Mouse (Mus musculus): Measurements from ENCODE around the gene Meis2. TPM values are rescaled to one million over a fixed set of nuclear protein-coding genes. Genes with fewer than 3 reads are reported as not detected.

Meis2 gene
- polyA plus RNA-seq, 1 experiment: not detected

DNA sequence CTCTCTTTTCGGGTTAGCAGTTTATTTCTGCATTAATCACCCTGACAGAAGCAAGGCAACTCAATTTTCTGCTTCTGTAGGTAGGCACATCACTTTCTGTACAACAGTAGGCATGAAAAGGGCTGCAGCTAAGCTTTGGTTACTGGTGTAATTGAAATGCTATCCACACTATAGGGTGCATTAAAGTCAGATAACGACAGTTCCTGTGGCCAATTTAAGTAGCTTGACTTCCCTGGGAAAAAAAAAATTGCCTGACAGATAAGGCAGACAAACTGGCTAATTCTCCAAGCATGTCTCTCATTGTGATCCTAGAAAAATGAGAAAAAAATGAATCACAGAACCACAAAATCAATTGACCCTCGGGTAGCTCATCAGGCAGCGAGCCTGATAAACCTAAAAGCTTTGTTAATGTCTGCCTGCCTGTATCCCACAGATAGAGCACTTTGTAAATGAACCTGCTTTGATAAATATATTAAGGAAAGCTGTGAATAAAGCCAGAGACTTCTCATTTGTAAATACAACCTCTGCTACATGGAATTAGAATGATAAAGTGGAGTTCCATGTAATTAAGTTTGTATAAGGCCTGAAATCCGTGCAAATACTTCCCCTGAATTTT, 145.2 kb downstream of the Meis2 start:
- Histone ChIP-seq H3K4me3 (ENCODE audit: insufficient read depth, low read length) (no peak overlapping the region), H3K27ac (ENCODE audit: insufficient read depth, low read depth, low read length) (no peak overlapping the region), H3K4me1 (ENCODE audit: control insufficient read depth, insufficient read depth, low read length) (no peaks in the 10 kb centered on the region)
- TF ChIP-seq POLR2A (IDR thresholded peaks at IDR 0.05; ENCODE audit: borderline replicate concordance, low read depth, low read length): no peak
- no peak for TF ChIP-seq CTCF (IDR thresholded peaks at IDR 0.05; ENCODE audit: low read depth, low read length)

DNA sequence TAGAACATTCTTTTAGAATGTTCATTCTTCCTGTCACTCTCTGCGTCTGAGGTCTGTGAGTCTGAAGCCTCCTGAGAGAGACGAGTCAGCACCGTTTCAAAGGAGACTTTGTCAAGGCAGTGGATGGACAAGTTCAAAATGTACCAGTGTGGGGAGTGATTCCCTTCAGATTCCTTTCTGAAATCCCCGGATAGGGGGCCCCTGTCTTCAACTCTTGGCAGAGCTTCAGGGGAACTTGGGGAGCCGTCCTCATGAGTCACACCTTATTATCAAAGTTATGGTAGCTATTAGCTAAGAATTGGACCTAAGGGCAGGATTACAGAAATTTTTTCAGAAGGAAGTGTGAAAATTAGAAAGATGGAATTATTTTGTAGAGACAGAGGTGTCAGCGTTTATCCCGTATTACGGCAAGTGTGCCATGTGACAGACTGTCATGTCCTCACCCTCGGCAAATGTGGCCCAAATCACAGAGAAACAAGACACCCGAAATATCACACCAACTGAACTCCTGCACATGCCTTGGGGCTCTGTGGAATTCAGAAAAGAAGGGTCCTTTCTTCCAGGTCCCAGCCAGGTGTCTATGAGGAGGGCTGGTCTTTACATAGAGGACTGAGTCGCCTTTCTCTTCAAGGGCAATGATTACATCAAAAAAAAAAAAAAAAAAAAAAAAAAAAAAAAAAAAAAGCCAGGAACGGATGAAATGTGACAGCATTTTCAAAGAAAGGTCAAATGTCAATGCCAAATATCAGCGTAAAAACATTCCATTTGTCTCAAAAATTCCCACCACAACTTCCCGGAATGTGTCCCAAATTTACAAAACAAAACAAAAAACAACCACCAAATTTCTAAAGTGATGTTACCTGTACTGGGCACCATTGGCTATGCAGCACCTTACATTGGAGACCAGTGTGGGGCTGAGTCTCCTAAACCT, 146.2 kb downstream of the Meis2 start:
- Histone ChIP-seq H3K4me1 (ENCODE audit: control insufficient read depth, insufficient read depth, low read length) (no peaks in the 10 kb centered on the region), H3K27ac (ENCODE audit: insufficient read depth, low read depth, low read length) (no peak overlapping the region), H3K4me3 (ENCODE audit: insufficient read depth, low read length) (no peak overlapping the region)
- no peak for TF ChIP-seq POLR2A (IDR thresholded peaks at IDR 0.05; ENCODE audit: borderline replicate concordance, low read depth, low read length)
- TF ChIP-seq CTCF (IDR thresholded peaks at IDR 0.05; ENCODE audit: low read depth, low read length): no peak

DNA sequence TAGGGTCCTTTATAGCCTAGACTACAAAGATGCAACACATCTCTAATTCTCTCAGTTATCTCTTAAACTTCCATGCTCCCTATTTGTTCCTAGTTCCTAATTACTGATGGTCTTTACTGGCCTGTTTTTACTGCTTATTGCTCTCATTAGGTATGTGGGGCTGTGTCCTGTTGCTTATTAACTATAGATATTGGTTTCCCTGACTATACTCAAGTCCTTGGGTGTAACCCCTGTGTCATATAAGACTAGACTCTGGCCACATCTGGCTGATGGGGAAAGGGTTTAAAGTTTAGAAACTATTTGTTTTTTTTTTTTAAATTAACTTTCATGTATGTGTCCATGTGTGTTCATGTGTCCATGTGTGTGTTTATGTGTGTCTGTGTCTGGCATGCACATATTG, 147.1 kb downstream of the Meis2 start:
- Histone ChIP-seq H3K27ac (ENCODE audit: insufficient read depth, low read depth, low read length) (no peak overlapping the region), H3K4me3 (ENCODE audit: insufficient read depth, low read length) (no peak overlapping the region), H3K4me1 (ENCODE audit: control insufficient read depth, insufficient read depth, low read length) (no peaks in the 10 kb centered on the region)
- TF ChIP-seq POLR2A (IDR thresholded peaks at IDR 0.05; ENCODE audit: borderline replicate concordance, low read depth, low read length) (no peak), CTCF (IDR thresholded peaks at IDR 0.05; ENCODE audit: low read depth, low read length) (no peak)

DNA sequence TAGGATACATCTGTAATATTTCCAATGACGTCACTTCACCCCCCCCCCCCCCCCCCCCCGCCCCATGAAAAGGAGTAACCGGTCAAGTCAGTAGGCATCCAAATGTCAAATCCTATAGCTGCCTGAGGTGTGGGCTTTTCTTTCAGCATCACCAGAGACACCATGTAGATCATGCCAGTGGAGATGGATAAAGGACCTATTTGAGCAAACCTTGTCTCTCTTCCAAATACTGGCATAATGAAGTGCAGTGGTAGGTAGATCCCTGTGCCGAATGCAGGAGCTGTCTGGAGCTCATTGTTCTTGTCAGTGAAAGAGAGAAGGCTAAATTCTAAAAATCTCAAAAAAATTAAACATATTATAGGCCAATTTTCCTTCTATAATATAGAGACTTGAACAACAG, 151.1 kb downstream of the Meis2 start:
- TF ChIP-seq CTCF (IDR thresholded peaks at IDR 0.05; ENCODE audit: low read depth, low read length): no peak
- TF ChIP-seq POLR2A (IDR thresholded peaks at IDR 0.05; ENCODE audit: borderline replicate concordance, low read depth, low read length): no peak

DNA sequence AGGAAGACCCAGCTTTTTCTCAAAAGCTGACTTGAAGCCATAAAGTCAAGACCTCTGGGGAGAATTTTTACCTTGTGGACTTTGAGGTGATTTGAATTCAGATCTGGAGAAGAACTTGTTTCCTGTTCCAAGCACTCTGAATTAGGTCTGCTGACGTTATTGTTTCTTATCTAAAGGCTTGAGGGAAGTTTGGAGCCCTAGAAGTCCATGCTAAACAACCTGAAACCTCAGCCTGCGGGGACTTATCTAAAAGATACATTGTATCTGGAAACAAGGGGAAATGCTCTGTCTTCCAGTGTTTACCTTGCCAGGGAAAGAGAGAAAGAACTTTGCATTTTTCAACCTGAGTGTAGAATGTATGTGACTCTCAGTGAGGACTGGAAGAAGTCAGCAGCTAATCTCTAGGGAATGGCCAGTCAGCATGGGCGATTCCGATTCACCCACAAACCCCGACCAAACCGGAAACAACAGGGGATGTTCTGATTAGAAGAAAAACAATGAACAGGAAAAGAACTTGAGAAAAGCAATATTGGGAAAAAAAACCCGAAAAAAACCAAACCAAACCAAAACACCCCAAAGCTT, 152.6 kb downstream of the Meis2 start:
- TF ChIP-seq CTCF (IDR thresholded peaks at IDR 0.05; ENCODE audit: low read depth, low read length) (no peak), POLR2A (IDR thresholded peaks at IDR 0.05; ENCODE audit: borderline replicate concordance, low read depth, low read length) (no peak)
- Histone ChIP-seq H3K4me3 (ENCODE audit: insufficient read depth, low read length) (no peak overlapping the region), H3K27ac (ENCODE audit: insufficient read depth, low read depth, low read length) (no peak overlapping the region), H3K4me1 (ENCODE audit: control insufficient read depth, insufficient read depth, low read length) (no peaks in the 10 kb centered on the region)

More for the DNA sequence above, 151.1 kb downstream of the Meis2 start:
- Histone ChIP-seq H3K4me1 (ENCODE audit: control insufficient read depth, insufficient read depth, low read length) (no peaks in the 10 kb centered on the region), H3K4me3 (ENCODE audit: insufficient read depth, low read length) (no peak overlapping the region), H3K27ac (ENCODE audit: insufficient read depth, low read depth, low read length) (no peak overlapping the region)

DNA sequence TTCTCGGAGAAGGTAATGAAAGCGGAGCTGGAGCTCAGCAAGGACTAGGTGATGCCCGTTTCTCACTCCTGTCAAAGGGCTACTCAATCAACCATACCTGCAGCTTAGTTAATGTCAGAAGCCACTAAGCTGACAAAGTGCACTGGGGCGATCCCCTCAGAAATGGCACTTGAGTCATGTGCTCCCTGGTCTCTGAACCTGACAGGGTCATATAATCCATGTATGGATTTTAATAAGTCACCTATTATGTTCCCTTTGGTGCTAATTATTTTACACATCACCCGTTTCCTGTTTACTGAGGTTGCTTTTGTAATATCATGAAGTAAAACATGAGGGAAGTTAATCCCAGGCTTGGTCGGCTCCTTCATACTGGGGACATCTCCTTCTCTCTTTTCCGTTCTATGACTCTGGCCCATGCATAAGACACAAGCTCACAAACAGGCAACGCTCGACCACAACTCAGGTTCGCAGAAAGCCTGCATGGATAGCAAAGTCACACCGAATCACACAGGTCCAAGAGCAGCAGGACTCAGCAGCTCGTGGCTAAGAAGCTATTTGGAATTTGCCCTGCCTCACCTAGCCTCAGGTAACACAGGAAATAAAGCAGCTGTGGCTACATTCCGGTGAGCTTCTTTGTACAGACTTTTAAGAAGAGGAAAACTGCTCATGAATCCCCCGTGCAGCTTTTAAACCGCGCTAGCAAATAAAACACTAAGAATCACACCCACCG, 153.6 kb downstream of the Meis2 start:
- no peaks in the 10 kb centered on the region for H3K4me1 ChIP-seq (ENCODE audit: control insufficient read depth, insufficient read depth, low read length)
- no peak for TF ChIP-seq POLR2A (IDR thresholded peaks at IDR 0.05; ENCODE audit: borderline replicate concordance, low read depth, low read length)
- H3K4me3 ChIP-seq (ENCODE audit: insufficient read depth, low read length): no peak overlapping the region
- H3K27ac ChIP-seq (ENCODE audit: insufficient read depth, low read depth, low read length): no peak overlapping the region

DNA sequence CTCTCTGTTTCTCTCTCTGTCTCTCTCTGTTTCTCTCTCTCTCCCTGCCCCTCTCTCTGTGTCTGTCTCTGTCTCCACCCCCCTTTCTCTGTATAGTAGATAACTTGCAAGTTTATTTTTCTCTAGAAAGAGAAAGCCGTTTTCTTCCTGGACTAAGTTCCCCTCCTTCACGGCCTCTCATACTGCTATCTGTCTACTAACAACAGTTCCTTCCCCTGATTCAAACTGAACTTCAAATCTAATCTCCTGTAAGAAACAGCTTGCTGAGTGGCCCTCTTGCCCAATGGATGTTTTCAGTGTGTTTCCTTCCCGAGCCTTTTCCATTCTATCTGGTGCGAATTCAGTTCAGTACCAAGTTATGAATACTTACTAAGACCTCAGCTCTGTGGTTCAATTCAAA, 155.4 kb downstream of the Meis2 start:
- Histone ChIP-seq H3K4me1 (ENCODE audit: control insufficient read depth, insufficient read depth, low read length) (no peaks in the 10 kb centered on the region), H3K4me3 (ENCODE audit: insufficient read depth, low read length) (no peak overlapping the region), H3K27ac (ENCODE audit: insufficient read depth, low read depth, low read length) (no peak overlapping the region)
- TF ChIP-seq CTCF (IDR thresholded peaks at IDR 0.05; ENCODE audit: low read depth, low read length) (no peak), POLR2A (IDR thresholded peaks at IDR 0.05; ENCODE audit: borderline replicate concordance, low read depth, low read length) (no peak)

DNA sequence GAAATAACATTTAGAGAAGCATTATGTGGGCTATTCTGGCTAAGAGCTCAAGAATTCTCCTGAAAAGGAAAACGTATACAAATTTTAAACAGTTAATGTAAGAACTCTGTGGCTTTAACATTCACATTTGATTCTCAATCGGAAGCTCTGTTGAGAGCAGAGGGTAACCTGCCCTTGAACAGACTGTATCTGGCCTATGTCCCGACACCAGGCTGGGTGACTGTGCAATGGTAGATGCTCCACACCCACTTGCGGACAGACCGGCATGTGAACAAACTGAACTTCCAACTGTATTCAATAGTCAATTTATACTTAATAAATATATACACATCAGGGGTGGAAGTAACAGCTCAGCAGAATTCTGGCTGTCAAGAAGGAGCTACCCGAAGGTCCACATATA, 164.6 kb downstream of the Meis2 start:
- TF ChIP-seq POLR2A (IDR thresholded peaks at IDR 0.05; ENCODE audit: borderline replicate concordance, low read depth, low read length) (no peak), CTCF (IDR thresholded peaks at IDR 0.05; ENCODE audit: low read depth, low read length) (no peak)
- Histone ChIP-seq H3K27ac (ENCODE audit: insufficient read depth, low read depth, low read length) (no peak overlapping the region), H3K4me3 (ENCODE audit: insufficient read depth, low read length) (no peak overlapping the region), H3K4me1 (ENCODE audit: control insufficient read depth, insufficient read depth, low read length) (no peaks in the 10 kb centered on the region)

DNA sequence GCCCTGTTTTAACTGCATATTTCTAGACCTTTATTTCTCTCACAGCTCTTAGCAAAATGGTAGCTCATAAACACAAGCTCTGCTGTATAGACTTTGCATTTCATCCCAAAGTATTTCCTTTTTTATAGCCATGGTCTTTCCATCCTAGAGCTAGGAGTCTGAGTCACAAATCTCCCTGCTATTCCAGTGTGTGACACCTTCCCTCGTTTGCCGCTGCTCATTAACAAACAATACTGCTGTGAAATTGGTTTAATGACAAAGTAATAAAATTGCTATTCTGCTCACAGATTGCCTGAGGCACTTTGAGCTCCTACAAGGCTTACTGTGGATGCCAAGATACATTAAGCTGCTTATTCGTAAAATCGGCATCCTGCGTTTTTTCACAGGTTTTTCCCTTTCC, 168.1 kb downstream of the Meis2 start:
- no peak overlapping the region for H3K27ac ChIP-seq (ENCODE audit: insufficient read depth, low read depth, low read length)
- H3K4me1 ChIP-seq (ENCODE audit: control insufficient read depth, insufficient read depth, low read length): no peaks in the 10 kb centered on the region
- TF ChIP-seq POLR2A (IDR thresholded peaks at IDR 0.05; ENCODE audit: borderline replicate concordance, low read depth, low read length) (no peak), CTCF (IDR thresholded peaks at IDR 0.05; ENCODE audit: low read depth, low read length) (no peak)
- no peak overlapping the region for H3K4me3 ChIP-seq (ENCODE audit: insufficient read depth, low read length)
